Mouse (Mus musculus): ENCODE data around the gene Mrtfb. TPM values are rescaled to one million over a fixed set of nuclear protein-coding genes. Genes with fewer than 3 reads are reported as not detected.

Mrtfb gene
- polyA plus RNA-seq, 1 experiment from 2014 or later, result 13.6 TPM

- no peaks in the 10 kb centered on the region for H3K4me1 ChIP-seq (ENCODE audit: control insufficient read depth, insufficient read depth, low read length)
- no peak overlapping the region for H3K4me3 ChIP-seq (ENCODE audit: low read depth, low read length)
- no peak overlapping the region for H3K9ac ChIP-seq (ENCODE audit: low read length)
- peaks cover 2% of the 10 kb centered on the region; the same call in 1 of the 2 replicates for H3K36me3 ChIP-seq (ENCODE audit: control insufficient read depth, insufficient read depth, low read length)
- no peak overlapping the region for H3K4me2 ChIP-seq (ENCODE audit: low read length)
- no peak overlapping the region for H3K27ac ChIP-seq (ENCODE audit: low read depth, low read length)
- H3K27me3 ChIP-seq (replicated peaks; ENCODE audit: control insufficient read depth, insufficient read depth, low read length), result no peaks in the 10 kb centered on the region
- DNase-seq (ENCODE audit: low spot score) (no peak), ATAC-seq (no peak)
- no peaks in the 10 kb centered on the region for H3K9me3 ChIP-seq (replicated peaks; ENCODE audit: control insufficient read depth, low read length)
- WGBS, result 90% methylated on average over 2 of the region's 2 CpGs
These were observed 123.6 kb downstream of the Mrtfb start for GRCm38 (mm10) chr16:13379865-13380264.

GRCm38 (mm10) chr16:13381771-13382170 lies 125.5 kb downstream of the Mrtfb start:
- WGBS, result 93% methylated on average over 2 of the region's 2 CpGs
- no peaks in the 10 kb centered on the region for H3K27me3 ChIP-seq (replicated peaks; ENCODE audit: control insufficient read depth, insufficient read depth, low read length)
- DNase-seq (ENCODE audit: low spot score), result no peak

GRCm38 (mm10) chr16:13387306-13387705 lies 131.0 kb downstream of the Mrtfb start:
- 90% methylated on average over 4 of the region's 4 CpGs for WGBS
- ATAC-seq (no peak), DNase-seq (ENCODE audit: low spot score) (no peak)
- H3K4me2 ChIP-seq (ENCODE audit: low read length), result no peak overlapping the region
- no peak overlapping the region for H3K27ac ChIP-seq (ENCODE audit: low read depth, low read length)
- H3K27me3 ChIP-seq (replicated peaks; ENCODE audit: control insufficient read depth, insufficient read depth, low read length), result no peaks in the 10 kb centered on the region
- no peaks in the 10 kb centered on the region for H3K4me1 ChIP-seq (ENCODE audit: control insufficient read depth, insufficient read depth, low read length)
- H3K9ac ChIP-seq (ENCODE audit: low read length), result no peak overlapping the region
- no peaks in the 10 kb centered on the region for H3K9me3 ChIP-seq (replicated peaks; ENCODE audit: control insufficient read depth, low read length)
- H3K36me3 ChIP-seq (ENCODE audit: control insufficient read depth, insufficient read depth, low read length), result peaks cover 24% of the 10 kb centered on the region; the same call in 1 of the 2 replicates
- H3K4me3 ChIP-seq (ENCODE audit: low read depth, low read length), result no peak overlapping the region

More at GRCm38 (mm10) chr16:13381771-13382170, 125.5 kb downstream of the Mrtfb start:
- Histone ChIP-seq H3K4me3 (ENCODE audit: low read depth, low read length) (no peak overlapping the region), H3K9ac (ENCODE audit: low read length) (no peak overlapping the region), H3K27ac (ENCODE audit: low read depth, low read length) (no peak overlapping the region), H3K4me2 (ENCODE audit: low read length) (no peak overlapping the region), H3K36me3 (ENCODE audit: control insufficient read depth, insufficient read depth, low read length) (peaks cover 18% of the 10 kb centered on the region; the same call in 1 of the 2 replicates), H3K4me1 (ENCODE audit: control insufficient read depth, insufficient read depth, low read length) (no peaks in the 10 kb centered on the region), H3K9me3 (replicated peaks; ENCODE audit: control insufficient read depth, low read length) (no peaks in the 10 kb centered on the region)
- no peak for ATAC-seq

- H3K4me1 ChIP-seq (ENCODE audit: control insufficient read depth, insufficient read depth, low read length), result no peaks in the 10 kb centered on the region
- H3K4me3 ChIP-seq (ENCODE audit: low read depth, low read length), result no peak overlapping the region
- H3K36me3 ChIP-seq (ENCODE audit: control insufficient read depth, insufficient read depth, low read length), result peaks cover 72% of the 10 kb centered on the region
- no peaks in the 10 kb centered on the region for H3K9me3 ChIP-seq (replicated peaks; ENCODE audit: control insufficient read depth, low read length)
- no peak overlapping the region for H3K9ac ChIP-seq (ENCODE audit: low read length)
- H3K4me2 ChIP-seq (ENCODE audit: low read length), result no peak overlapping the region
- 79% methylated on average over 2 of the region's 2 CpGs for WGBS
- ATAC-seq (no peak), DNase-seq (ENCODE audit: low spot score) (no peak)
- no peak overlapping the region for H3K27ac ChIP-seq (ENCODE audit: low read depth, low read length)
- no peaks in the 10 kb centered on the region for H3K27me3 ChIP-seq (replicated peaks; ENCODE audit: control insufficient read depth, insufficient read depth, low read length)
These were observed 144.1 kb downstream of the Mrtfb start for GRCm38 (mm10) chr16:13400375-13400774.

GRCm38 (mm10) chr16:13401591-13401990 lies 145.3 kb downstream of the Mrtfb start:
- peaks cover 68% of the 10 kb centered on the region for H3K36me3 ChIP-seq (ENCODE audit: control insufficient read depth, insufficient read depth, low read length)
- DNase-seq (ENCODE audit: low spot score) (no peak), ATAC-seq (no peak)
- no peaks in the 10 kb centered on the region for H3K9me3 ChIP-seq (replicated peaks; ENCODE audit: control insufficient read depth, low read length)
- no peak overlapping the region for H3K9ac ChIP-seq (ENCODE audit: low read length)
- H3K4me1 ChIP-seq (ENCODE audit: control insufficient read depth, insufficient read depth, low read length), result no peaks in the 10 kb centered on the region
- H3K4me3 ChIP-seq (ENCODE audit: low read depth, low read length), result no peak overlapping the region
- H3K27me3 ChIP-seq (replicated peaks; ENCODE audit: control insufficient read depth, insufficient read depth, low read length), result no peaks in the 10 kb centered on the region
- no peak overlapping the region for H3K4me2 ChIP-seq (ENCODE audit: low read length)
- 96% methylated on average over 5 of the region's 5 CpGs for WGBS
- no peak overlapping the region for H3K27ac ChIP-seq (ENCODE audit: low read depth, low read length)

GRCm38 (mm10) chr16:13404656-13405055 lies 148.4 kb downstream of the Mrtfb start:
- 87% methylated on average over 6 of the region's 6 CpGs for WGBS
- no peak for DNase-seq (ENCODE audit: low spot score)
- no peak for ATAC-seq
- H3K4me2 ChIP-seq (ENCODE audit: low read length), result no peak overlapping the region
- no peaks in the 10 kb centered on the region for H3K9me3 ChIP-seq (replicated peaks; ENCODE audit: control insufficient read depth, low read length)
- H3K4me1 ChIP-seq (ENCODE audit: control insufficient read depth, insufficient read depth, low read length), result no peaks in the 10 kb centered on the region
- no peak overlapping the region for H3K4me3 ChIP-seq (ENCODE audit: low read depth, low read length)
- no peak overlapping the region for H3K27ac ChIP-seq (ENCODE audit: low read depth, low read length)
- peaks cover 65% of the 10 kb centered on the region for H3K36me3 ChIP-seq (ENCODE audit: control insufficient read depth, insufficient read depth, low read length)
- no peak overlapping the region for H3K9ac ChIP-seq (ENCODE audit: low read length)
- no peaks in the 10 kb centered on the region for H3K27me3 ChIP-seq (replicated peaks; ENCODE audit: control insufficient read depth, insufficient read depth, low read length)

GRCm38 (mm10) chr16:13405403-13405802 lies 149.1 kb downstream of the Mrtfb start:
- 88% methylated on average over 2 of the region's 2 CpGs for WGBS
- no peak overlapping the region for H3K9ac ChIP-seq (ENCODE audit: low read length)
- no peak overlapping the region for H3K27ac ChIP-seq (ENCODE audit: low read depth, low read length)
- H3K4me1 ChIP-seq (ENCODE audit: control insufficient read depth, insufficient read depth, low read length), result no peaks in the 10 kb centered on the region
- H3K27me3 ChIP-seq (replicated peaks; ENCODE audit: control insufficient read depth, insufficient read depth, low read length), result no peaks in the 10 kb centered on the region
- ATAC-seq, result no peak
- no peak for DNase-seq (ENCODE audit: low spot score)
- no peak overlapping the region for H3K4me3 ChIP-seq (ENCODE audit: low read depth, low read length)
- H3K9me3 ChIP-seq (replicated peaks; ENCODE audit: control insufficient read depth, low read length), result no peaks in the 10 kb centered on the region
- no peak overlapping the region for H3K4me2 ChIP-seq (ENCODE audit: low read length)
- peaks cover 62% of the 10 kb centered on the region for H3K36me3 ChIP-seq (ENCODE audit: control insufficient read depth, insufficient read depth, low read length)

- ATAC-seq (peak; percentile 89), DNase-seq (ENCODE audit: low spot score) (peak; percentile 89)
- WGBS, result 77% methylated on average over 4 of the region's 4 CpGs
- Histone ChIP-seq H3K27ac (ENCODE audit: low read depth, low read length) (no peak overlapping the region), H3K27me3 (replicated peaks; ENCODE audit: control insufficient read depth, insufficient read depth, low read length) (no peaks in the 10 kb centered on the region), H3K9ac (ENCODE audit: low read length) (no peak overlapping the region), H3K4me1 (ENCODE audit: control insufficient read depth, insufficient read depth, low read length) (no peaks in the 10 kb centered on the region), H3K4me3 (ENCODE audit: low read depth, low read length) (no peak overlapping the region), H3K36me3 (ENCODE audit: control insufficient read depth, insufficient read depth, low read length) (peaks cover 57% of the 10 kb centered on the region), H3K9me3 (replicated peaks; ENCODE audit: control insufficient read depth, low read length) (0 out of 2 replicates have a peak, but pooled peaks cover 2% of the 10 kb centered on the region), H3K4me2 (ENCODE audit: low read length) (no peak overlapping the region)
These were observed 153.4 kb downstream of the Mrtfb start for GRCm38 (mm10) chr16:13409530-13410163.

- DNase-seq (ENCODE audit: low spot score), result no peak
- Histone ChIP-seq H3K4me1 (ENCODE audit: control insufficient read depth, insufficient read depth, low read length) (no peaks in the 10 kb centered on the region), H3K9ac (ENCODE audit: low read length) (no peak overlapping the region), H3K27ac (ENCODE audit: low read depth, low read length) (no peak overlapping the region), H3K9me3 (replicated peaks; ENCODE audit: control insufficient read depth, low read length) (0 out of 2 replicates have a peak, but pooled peaks cover 2% of the 10 kb centered on the region), H3K4me3 (ENCODE audit: low read depth, low read length) (no peak overlapping the region), H3K27me3 (replicated peaks; ENCODE audit: control insufficient read depth, insufficient read depth, low read length) (no peaks in the 10 kb centered on the region), H3K4me2 (ENCODE audit: low read length) (no peak overlapping the region), H3K36me3 (ENCODE audit: control insufficient read depth, insufficient read depth, low read length) (peaks cover 47% of the 10 kb centered on the region)
- 93% methylated on average over 2 of the region's 2 CpGs for WGBS
- no peak for ATAC-seq
These were observed 154.5 kb downstream of the Mrtfb start for GRCm38 (mm10) chr16:13410760-13411159.

Measured in forebrain, embryonic 14.5 days (tissue).